Mouse (Mus musculus) kidney, adult 2 months (tissue): ENCODE measurements at regions not wholly inside any gene's neighbourhood (a gene's known extent, or its start where the extent isn't known, plus 50 kb on each side); places are given as distances from the start of the nearest gene placed in this dataset.

Experiments
- CTCF ChIP-seq: fragments of 200-500 bp; conservative IDR thresholded peaks from 2 replicates; pipeline ENCODE4 v1.5.1; 2011; ENCODE audit warnings: low read depth, mild to moderate bottlenecking, control low read depth, low read length, moderate library complexity, mixed read lengths; ENCODE audit not compliant: insufficient read depth, insufficient read length
- POLR2A ChIP-seq: fragments of 200-500 bp; IDR thresholded peaks from one replicate; pipeline ENCODE4 v1.6.1; 2011; ENCODE audit warnings: low read depth, low read length, control low read depth

DNA sequence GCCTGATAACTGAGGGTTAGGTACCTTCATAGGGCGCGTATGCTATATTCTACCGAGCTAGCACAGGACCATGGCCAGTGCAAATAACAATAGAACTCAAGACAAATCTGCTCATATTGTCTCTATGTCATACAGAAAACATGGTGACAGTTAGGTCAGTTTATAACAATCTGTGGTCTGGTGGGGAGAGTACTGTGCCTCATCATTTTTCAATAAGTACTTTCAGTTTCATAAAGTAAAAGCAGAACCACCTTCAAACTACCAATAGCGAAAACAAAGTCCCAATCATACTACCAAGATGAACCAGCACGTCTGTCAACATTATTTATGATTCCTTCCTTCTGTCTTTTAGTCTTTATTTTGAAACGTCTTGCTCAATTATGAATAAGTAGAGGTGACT, 658.0 kb downstream of the Gm4340 start:
- TF ChIP-seq CTCF, result no peak
- TF ChIP-seq POLR2A, result no peak
